Mouse (Mus musculus) retina, postnatal 1 day (tissue): ENCODE results near the gene Lgr6.

Experiments used
- DNase-seq: peaks from one replicate; pipeline ENCODE4 v3.0.0-alpha.2; 2012

The Lgr6 gene

DNA sequence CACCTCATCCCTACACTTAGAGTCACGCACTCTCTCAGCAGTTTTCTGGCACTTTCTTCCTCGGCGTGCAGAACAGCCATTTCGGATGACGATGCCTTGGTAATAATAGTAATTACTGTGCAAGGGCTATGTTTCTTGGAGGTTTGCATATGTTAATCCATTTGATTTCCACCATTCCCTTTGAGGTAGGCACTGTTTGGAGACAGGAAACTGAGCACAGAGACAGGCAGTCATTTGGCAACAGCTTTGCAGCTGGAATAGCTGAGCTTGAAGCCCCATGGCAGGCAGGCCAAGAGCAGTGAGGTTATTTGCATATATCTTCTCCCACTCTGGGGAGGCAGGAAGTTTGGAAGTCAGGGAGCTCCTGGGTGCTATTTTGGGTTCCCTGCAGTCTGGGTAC lies 93.2 kb downstream of the Lgr6 start:
- DNase-seq = no peak

DNA sequence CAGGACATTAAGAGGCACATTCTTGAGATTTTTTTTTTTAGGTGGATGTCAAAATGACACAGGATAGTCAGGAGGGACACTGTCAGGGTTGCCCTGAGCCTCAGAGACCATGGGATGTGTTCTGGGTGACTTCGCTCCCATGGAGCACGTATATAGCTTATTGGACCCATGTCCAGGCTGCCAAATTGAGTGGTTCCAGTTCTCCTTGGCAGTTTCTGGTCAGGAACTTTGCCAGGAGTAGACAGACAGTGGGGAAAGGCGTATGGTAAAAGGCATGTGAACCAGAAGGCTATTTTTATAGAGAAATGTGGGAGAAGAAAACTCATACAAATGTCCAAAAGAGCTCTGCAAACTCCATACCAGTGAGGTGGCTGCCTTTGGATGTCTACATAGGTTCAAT lies 95.2 kb downstream of the Lgr6 start:
- DNase-seq = no peak

DNA sequence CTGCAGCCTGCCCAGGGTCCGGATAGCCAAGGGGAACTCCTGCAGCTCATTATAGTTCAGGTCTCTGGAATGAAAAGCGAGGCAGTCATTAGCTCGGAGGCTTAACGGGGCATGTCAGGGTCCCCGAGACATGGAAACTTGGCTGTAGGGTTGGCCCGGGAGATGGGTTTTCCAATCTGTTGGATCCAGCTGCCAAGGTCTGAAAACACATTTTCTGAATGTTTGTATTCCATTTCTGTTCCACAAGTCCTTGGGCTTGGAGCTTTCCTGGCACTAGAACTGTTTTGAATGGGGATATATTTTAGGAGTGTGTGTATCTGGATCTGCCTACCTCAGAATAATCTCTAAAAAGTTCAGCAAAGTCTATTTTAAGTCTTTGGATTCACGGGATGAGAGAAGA lies 99.4 kb downstream of the Lgr6 start:
- DNase-seq = no peak

DNA sequence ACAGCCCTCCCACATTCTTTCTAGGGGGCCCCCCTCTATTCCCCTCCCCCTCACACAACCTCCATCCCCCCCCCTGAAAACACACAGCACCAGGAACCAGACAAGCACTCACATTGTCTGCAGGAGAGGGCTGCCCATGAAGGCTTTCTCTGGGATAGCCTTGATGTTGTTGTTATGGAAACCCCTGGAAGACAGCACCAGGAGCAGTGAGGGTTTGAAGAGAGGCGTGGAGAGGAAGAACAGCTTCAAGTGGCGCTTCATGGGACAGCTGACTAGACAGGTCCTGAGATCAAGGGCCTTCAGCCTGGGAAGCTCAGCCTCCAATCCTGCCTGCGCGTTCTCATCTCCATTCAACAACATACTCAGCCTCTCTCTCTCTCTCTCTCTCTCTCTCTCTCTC lies 101.7 kb downstream of the Lgr6 start:
- DNase-seq = no peak

DNA sequence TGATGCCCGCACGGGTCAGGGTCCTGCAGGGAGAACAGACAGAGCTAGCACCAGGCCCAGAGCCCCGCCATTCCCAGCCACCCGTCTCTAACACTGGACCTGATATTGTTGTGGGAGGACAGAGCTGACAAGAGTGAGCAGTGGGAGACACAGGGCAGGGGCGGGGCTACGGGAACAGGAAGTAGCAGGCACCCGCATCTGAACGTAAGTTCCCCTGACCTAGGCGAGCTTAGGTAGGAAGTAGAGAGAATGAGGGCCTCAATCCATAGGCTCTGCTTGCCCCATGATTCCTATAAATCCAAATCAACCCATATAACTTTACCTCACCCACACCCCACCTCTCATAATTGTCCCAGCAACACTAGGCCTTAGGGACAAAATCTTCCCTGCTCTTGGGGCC lies 104.5 kb downstream of the Lgr6 start:
- DNase-seq = no peak

DNA sequence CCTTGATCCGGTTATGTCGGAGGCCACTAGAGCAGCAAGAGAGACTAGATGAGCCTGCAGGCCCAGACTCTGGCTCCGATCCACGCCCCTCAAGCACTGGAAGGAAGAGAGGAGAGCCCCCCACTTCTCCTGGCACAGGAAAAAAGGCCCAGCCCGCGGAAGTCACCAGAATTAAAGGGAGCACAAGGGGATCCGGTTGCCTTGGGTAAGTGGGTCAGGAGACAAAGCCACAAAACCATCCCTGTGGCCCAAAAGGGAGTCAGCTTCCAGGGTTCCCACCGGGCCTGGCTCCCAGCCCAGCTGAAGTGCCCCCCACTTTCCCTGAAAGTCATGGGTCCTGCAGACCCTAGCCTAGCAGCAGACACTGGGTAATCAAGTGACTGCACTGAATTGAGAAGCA lies 106.8 kb downstream of the Lgr6 start:
- no peak for DNase-seq

DNA sequence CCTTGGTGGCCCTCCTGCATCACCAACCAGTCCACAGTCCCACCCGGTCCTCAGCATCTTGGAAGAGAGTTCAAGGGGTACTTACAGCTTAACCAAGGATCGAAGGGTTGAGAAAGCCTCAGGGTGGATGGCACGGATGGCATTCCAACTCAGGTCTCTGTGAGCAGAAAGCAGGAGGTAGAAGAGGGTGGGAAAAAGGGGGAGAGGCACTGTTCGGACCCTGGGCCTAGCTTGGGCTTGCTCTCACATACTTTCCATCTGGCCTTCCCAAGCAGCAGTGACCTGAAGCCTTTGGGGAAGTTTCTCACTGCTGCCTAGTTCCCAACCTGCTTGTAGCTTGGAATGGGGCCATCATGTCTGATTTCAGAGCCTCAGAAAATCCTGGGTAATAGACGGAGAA lies 107.5 kb downstream of the Lgr6 start:
- DNase-seq = no peak

DNA sequence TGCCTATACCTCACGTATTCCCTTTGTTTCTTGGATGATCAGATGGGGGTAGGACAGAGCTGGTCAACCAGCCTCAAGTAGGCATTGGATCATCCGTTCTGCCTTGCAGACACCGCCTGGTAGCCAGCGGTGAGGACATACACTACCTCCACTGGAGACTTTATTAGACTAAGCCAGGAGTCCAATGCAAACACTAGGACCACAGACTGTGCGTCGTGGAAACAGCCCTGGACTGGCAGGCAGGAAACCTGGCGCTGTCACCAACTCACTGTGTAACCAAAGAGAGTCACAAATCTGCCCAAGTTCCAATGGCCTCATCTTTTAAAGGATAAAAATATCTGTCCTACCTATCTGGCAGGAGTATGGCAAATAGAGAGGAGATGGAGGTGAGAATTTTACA lies 108.6 kb downstream of the Lgr6 start:
- no peak for DNase-seq

DNA sequence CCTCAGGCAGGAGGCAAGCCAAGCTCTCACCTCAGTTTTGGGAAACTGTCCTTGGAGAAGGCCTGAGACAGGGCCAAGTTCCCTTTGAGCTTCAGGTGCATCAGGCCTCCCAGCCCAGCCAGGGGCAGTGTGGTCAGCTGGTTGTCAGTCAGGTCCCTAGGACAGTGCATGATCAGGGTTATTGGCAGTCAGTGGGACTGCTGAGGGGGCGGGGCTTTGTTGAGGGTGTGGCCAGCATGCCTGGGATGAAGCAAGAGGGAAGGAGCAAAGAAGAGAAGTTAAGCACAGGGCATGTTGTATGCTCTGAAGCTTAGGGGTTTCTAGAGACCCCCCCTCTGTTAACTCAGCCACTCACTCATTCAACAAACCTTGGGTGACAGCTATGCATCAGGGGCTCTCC lies 109.1 kb downstream of the Lgr6 start:
- DNase-seq = peak; percentile 29

DNA sequence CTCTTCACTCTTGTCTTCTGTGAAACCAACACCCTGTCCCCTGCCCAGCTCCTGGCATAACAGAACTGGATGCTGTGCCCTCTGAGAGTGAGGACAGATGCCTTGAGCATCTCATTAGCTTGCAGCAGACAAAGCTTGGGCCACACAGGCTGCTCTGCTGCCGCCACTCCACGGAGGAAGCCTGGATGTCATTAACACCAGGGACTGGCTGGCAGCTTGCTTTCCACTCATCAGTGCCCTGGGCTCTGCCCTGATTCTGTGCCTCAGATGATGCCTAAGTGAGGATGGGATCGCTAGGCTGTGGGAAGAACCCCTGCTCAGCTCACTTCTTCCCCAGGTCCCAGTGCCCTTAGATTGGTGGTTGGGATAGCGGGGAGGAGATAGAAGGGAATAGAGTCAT lies 109.6 kb downstream of the Lgr6 start:
- peak; percentile 52 for DNase-seq

DNA sequence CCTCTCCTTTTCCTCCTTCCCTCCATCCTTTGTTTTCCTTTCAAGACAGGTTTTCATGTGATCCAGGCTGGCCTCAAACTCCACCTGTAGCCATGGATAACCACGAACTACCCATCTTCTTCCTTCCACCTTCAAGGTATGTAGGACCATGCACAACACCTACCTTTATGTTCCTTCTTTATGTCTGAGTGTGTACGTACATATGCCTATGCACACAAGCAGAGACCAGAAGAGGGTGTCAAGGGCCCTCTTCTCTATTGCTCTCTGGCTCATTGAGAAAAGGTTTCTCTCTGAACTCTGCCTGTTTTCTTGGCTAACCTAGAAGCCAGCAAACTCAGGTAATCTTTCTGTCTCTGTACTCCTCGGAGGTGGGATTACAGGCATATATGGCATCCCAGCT lies 110.3 kb downstream of the Lgr6 start:
- DNase-seq = no peak

DNA sequence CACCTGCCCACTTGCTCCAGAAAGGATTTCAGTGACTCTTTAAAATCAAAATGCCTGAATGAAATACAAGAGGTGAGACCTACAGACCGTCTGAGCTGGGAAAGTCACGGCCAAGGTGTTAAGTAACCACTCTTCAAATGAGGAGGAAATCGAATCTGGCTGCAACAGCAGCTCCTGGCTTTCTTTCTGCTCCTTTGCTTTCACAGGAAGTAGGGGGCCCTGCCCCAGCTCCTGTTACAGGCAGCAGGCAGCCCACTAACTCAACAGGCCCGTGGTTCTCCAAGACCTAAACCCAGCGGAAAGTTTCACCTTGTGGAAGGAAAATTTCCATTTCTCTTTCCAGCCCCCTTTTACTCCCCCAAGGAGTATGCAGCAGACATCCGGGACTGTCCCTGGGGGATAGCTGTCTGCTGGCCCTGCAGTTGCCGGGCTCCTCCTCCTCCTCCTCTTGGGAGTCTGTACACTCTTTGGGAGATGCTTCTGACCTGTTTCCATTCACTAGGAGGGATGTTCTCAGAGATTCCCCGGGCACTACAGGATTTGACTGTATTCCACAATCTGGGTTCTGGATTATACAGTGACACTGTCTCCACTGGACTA lies 112.9 kb downstream of the Lgr6 start:
- DNase-seq = no peak

DNA sequence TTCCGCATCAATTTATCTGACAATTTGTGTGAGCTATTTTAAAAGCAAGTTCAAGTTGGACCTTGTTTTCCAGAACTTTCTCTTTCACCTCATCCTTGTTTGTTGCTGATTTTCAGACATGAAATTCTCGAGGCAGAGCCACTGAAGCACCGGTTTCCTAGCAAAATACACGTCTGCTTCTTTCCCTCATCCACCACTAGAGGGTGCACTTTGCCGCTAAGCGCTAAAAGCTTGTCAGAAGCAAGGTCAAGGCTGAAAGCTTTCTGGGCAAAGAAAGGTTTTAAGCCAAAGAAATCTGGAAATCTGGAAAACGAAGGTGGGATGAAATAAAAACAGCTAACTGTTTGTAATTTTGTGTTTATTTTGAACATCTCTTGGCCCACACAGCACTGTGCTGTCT lies 115.7 kb downstream of the Lgr6 start:
- DNase-seq = peak; percentile 89

DNA sequence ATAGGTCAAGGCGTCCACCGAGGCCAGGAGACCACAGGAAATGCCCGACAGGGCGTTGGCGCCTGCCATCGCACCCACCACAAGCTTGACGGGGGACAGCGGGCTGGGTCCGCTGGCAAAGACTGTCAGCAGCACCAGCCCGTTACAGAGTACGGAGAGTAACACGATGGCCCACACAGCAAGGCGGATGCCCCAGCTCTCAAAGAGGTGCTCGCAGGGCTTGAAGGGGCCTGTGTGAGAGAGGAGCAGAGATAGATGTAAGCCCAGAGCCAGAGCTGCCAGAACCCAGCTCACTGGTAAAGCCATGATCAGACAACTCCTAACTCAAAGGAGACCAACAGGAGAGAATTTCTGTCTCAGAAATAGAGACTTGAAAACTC lies 117.1 kb downstream of the Lgr6 start:
- no peak for DNase-seq

DNA sequence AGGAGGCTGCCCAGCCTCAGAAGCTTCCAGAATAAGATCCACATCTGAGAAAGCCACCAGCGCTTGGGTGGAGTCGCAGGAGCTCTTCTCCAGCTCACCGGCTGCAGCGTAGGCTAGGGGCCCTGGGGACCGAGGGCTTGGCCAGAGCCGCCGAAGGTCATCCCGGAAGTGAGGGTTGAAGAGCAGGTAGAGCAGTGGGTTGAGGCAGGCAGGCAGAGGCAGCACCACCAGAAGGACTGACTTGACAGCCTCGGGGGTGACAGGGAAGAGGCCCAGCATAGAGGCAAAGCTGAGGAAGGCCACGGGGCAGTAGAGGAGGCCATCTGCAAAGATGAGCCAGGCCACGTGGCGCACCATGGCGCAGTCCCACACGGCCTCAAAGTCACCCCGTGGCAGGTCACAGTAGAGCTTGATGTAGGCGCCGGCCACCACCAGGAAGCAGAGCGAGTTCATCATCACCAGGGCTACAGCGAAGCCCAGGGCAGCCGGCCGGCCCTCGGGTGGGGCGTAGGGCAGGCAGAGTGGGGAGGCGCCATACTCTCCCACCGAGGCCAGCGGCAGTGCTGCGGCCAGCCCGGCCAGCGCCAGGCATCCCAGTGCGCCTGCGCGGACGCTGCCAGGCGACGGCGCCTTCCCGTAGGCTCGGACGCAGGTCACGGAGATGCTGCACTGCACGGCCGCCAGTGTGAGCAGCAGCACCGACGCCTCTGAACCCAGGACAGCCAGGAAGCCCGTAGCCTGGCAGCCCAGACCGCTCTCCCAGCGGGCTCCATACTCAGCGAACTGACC lies 117.7 kb downstream of the Lgr6 start:
- peak; percentile 87 for DNase-seq

DNA sequence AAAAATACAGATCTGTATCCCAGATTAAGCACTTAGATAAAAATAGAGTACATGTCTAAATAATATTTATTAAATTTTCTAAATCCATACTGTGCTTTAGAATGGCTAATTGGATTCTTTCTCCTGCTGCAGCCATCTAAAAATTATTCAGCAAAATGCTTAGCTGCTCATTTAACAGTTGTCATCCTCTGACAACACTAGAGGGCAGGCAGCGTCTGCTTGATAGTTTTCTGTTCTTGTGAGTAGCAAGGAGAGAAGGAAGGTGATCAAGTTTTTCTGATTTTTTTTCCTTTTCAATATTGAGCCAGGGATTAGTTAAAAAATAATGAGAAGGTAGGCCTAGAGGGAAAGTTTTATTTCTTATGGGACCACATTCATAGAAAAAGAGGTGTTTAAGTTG lies 132.2 kb downstream of the Lgr6 start:
- DNase-seq = no peak

DNA sequence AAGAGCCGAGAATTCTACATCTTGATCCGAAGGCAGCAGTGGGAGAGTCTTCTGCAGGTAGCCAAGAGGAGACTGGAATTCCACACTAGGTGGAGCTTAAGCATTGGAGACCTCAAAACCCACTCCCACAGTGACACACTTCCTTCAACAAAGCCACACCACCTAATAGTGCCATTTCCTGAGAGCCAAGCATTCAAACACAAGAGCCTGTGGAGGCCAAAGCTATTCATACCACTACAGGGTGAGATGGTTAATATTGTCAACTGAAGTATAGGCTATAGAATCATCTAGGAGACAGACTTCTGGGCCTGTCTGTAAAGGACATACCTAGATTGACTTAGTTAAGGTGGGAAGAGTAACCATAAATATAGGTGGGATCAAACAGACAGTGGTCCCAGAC lies 139.6 kb downstream of the Lgr6 start:
- DNase-seq = no peak

DNA sequence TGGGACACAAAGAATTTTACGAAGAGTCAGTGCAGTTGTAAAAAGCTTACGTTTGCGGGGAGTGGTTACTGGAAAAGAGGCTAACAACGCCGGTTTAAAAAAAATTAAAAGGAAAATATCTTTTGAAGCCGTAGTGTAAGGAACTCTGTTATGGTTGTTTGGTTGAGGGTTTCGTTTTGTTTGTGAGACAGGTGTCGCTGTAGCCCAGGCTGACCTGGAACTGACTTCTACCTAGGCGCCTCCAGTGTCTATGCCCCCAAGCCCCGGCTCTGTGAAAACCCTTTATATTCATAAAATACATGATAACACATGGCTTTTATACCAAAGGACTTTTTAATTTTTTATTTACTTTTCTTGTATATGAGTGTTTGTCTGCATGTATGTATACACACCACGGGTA lies 142.3 kb downstream of the Lgr6 start:
- DNase-seq = no peak

DNA sequence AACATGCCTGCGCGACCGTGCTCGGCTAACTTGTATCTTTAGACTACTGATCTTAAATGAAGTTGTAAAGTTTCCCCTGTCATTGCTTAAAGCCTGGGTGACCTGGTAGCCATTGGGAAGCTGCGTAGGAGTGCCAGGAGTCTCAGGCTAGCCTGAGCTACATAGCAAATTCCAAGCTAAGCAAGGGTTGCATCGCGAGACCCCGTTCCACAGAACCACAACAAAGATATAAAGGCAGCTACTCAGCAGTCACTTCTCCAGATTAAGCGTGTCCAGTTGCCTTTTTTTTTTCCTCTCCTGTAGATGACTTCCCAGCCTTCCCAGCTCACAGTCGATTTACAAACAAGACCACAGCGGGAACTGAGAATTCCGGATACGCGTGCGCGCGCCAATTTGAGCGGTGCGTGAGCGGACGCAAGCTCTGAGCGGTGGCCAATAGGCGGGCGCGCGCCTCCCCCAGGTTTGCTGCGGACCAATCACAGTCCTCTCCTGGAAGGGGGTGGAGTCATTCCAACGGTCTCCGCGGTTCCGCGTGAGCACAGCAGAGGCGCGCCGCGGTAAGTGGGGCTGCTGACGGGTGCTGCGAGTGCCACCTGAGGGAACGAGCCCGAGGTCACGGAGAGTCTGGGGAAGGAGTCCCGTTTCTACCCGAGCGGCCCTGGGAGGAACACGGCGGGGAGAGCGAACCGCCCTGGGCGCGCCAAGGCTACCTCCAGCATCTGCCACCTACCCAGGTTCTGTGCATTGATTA lies 142.8 kb downstream of the Lgr6 start, which contains the start of gene Ube2t:
Gene Ube2t (plus strand): TSS at position 513 of the 751 bp plus-strand sequence.
- DNase-seq = peak; percentile 97

DNA sequence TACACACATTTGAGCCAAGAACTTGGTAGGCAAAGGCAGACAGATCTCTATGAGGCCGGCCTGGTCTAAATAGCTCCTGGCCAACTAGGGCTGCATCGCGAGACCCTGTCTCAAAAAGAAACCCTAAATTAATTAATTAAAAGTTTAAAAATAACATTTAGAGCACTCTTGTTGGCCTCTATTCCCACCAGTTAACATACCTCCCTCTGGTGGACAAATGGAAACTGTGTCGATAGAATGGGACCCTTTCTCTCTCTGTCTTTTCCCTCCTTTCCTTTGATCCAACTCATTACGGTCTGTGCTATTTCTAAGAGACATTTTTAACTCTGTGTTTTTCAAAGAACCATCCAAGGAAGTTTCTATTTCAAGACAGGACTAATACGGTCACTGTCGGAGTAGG lies 144.4 kb downstream of the Lgr6 start:
- peak; percentile 22 for DNase-seq

DNA sequence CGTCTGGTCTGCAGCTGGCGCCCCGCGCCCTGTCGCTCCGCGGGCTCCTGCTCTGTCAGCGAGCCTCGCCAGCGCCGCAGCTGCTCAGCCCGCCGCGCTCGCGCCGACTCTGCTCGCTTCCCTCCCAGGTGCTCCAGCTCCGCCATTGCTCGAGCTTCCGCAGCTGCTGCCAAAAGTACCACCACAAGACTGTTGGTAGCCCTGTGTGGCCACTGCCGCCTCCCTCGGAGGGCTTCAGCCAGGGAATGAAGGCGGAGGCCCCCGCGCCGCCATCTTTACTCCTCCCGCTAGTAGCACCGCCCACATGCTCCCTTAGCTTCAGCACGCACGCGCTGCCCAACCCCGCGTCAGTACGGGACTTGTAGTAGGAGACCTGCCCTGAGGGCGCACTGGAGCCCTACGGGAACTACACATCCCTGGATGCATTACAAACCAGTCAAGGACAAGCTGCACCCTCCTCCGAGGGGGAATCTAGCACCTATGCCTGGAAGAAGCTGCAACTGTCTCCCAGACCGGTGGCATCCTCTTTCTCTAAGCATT lies 149.4 kb downstream of the Lgr6 start, which contains the start of gene Ppp1r12b:
Gene Ppp1r12b (minus strand): TSS at position 306 of the 540 bp plus-strand sequence.
- peak; percentile 99 for DNase-seq

DNA sequence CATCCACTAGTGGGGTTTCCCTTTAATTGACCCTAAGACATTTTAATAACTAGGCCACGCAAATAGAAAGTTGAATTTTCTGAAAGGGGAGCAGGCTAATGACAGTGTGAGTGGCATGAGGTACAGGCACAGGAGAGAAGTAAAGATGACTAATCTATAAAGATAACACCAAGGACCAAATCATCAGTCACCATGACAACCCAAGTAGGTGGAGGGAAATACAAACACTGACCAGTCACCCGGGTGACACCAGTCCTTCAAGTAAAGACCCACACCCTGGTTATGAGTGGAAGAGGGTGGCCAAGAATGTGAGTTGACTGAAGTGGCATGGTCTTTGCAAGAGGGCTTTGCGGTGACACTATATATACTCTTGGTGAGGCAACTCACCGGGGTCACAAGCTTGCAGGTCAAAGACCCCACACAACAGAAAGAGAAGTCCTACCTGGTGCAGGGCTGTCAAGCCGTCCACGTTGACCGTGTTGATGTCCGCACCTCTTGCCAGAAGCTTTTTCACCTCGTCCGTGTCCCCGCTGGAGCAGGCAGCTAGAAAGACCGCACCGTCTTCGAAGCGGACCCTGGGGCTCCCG lies 149.9 kb downstream of the Lgr6 start:
- DNase-seq = peak; percentile 48

DNA sequence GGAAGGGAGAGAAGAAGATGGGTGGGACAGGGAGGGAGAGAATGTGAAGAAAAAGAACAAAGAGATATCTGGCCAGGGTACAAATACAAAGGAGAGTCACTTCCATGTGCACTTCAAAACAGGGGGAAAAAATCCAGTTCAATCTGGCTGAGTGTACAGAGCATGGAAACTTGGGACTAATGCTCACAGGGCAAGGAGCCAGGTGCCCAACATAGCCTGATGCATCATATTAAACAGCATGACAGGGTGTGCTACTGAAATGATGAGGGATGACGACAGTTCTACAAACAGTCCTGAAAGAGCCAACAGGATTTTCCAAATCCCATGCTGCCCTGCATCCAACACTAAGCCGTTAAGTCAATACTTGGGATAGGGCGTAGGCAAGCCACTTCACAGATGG lies 155.1 kb downstream of the Lgr6 start:
- no peak for DNase-seq
